8 mouse cellular contexts compared by ENCODE assay signal in the genomic region with DNA sequence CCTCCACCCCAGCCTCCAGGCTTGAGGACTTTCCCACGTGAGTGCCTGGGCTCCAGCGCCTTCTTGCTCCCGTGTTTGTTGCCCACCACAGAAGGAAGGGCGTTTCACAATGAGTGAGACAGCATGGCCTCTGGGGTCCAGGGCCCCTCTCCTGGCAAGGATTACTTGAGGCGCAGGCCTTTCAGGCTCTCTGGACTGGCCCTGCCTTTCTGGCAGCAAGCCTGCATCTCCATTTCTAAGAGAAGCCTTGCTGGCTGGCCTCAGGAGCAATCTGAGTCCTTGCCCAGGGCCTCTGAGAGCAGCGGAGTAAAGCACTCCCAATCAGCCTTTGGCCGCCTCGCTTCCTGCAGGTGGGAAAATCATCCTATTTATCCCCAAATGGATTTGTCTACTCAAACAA.
A peak's percentile ranks its signal among the peaks of the same experiment; 100 is the strongest.
DNase-seq lines count a peak whose midpoint lies in the region; ATAC-seq lines count a peak whose summit lies in the region.

No protein-coding gene starts in this region.

- intact Hi-C loops in gastrocnemius, postnatal 36 days (cut with DNase I): no loop called here

- H3K27me3 ChIP-seq in intestine, embryonic 16.5 days (replicated peaks; ENCODE audit: control insufficient read depth, insufficient read depth, low read length): 0 out of 2 replicates have a peak, but pooled peaks cover 4% of the 10 kb centered on the region

- H3K27ac ChIP-seq in intestine, embryonic 16.5 days (ENCODE audit: low read length): peak overlapping the region; percentile 65

- no peak overlapping the region for H3K4me2 ChIP-seq in intestine, embryonic 16.5 days (ENCODE audit: low read depth, low read length)

- no peaks in the 10 kb centered on the region for H3K4me1 ChIP-seq in intestine, embryonic 16.5 days (ENCODE audit: control insufficient read depth, insufficient read depth, low read length)

- H3K4me3 ChIP-seq in intestine, embryonic 16.5 days (ENCODE audit: low read length): no peak overlapping the region

- 58% methylated on average over 8 of the region's 8 CpGs for WGBS in intestine, embryonic 16.5 days

- DNase-seq in cerebellum, postnatal 10 days: peak; percentile 71 to 80
- DNase-seq in cerebellum, adult 8-10 months: no peak
- DNase-seq in adrenal gland, postnatal 10 days: peak; percentile 60
- DNase-seq in gastrocnemius, postnatal 36 days: peak; percentile 37 to 43
- DNase-seq in lung, postnatal 4 days: peak; percentile 16 to 53
- DNase-seq in thymus, adult 18-20 months: no peak

- H3K9me3 ChIP-seq in intestine, embryonic 16.5 days (ENCODE audit: control insufficient read depth, low read length): no peaks in the 10 kb centered on the region

- 0 out of 2 replicates have a peak, but pooled peaks have one; percentile 34 for ATAC-seq in intestine, embryonic 16.5 days
- ATAC-seq in frontal cortex, adult (ENCODE audit: low TSS enrichment): no peak

- no peak overlapping the region for H3K9ac ChIP-seq in intestine, embryonic 16.5 days (ENCODE audit: low read depth, low read length)

- no peaks in the 10 kb centered on the region for H3K36me3 ChIP-seq in intestine, embryonic 16.5 days (ENCODE audit: control insufficient read depth, insufficient read depth, low read length)

Comparison
In these comparisons a context has a peak if more than half of its experiments do, and no peak if none do; other contexts are left out.
1. DNase-seq: peak in cerebellum, postnatal 10 days (2 of 2), adrenal gland, postnatal 10 days (single experiment), gastrocnemius, postnatal 36 days (2 of 2) and lung, postnatal 4 days (2 of 2); none in cerebellum, adult 8-10 months (single experiment) and thymus, adult 18-20 months (0 of 2).